Mouse (Mus musculus) embryonic fibroblast, embryonic 13.5 days (primary cell): ENCODE results near the gene Parm1.

Experiments
- CTCF ChIP-seq: IDR thresholded peaks from 2 replicates; pipeline ENCODE4 v1.5.1; 2011; ENCODE audit warnings: mild to moderate bottlenecking, control low read depth, low read length, moderate library complexity, borderline replicate concordance; ENCODE audit not compliant: insufficient read depth
- POLR2A ChIP-seq: IDR thresholded peaks from 2 replicates; pipeline ENCODE4 v1.6.1; 2011; ENCODE audit warnings: low read depth, mild to moderate bottlenecking, control low read depth, low read length, moderate library complexity

DNA sequence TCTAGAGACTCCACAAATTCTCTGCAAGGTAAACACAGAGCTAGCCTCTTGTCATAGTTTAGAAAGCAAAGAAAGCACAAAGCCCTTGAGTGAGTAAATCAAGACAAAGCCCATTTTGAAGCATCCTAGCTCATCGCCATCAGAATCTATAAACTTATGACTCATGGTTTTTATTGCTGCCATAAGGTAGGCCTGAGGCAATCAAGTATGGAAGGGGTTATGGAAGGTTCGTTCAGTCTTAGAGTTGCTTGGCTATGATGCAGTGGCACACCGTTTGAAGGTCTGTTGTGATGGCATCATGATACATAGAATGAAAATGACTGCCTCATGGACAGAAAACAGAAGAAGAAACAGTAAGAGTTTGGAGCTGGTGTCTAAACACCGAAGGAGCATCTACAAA lies 133.9 kb downstream of the Parm1 start:
- no peak for TF ChIP-seq POLR2A
- TF ChIP-seq CTCF, result no peak
